Mouse (Mus musculus): ENCODE results near the gene Mybphl.

Mybphl gene

GRCm38 (mm10) chr3:108378875-108379663 is 14.4 kb downstream of the Mybphl start:
- H3K36me3 ChIP-seq (ENCODE audit: insufficient read depth, low read length) = no peaks in the 10 kb centered on the region
- no peaks in the 10 kb centered on the region for H3K9me3 ChIP-seq (ENCODE audit: low read length)
- H3K27me3 ChIP-seq (ENCODE audit: insufficient read depth, low read length) = peaks cover 5% of the 10 kb centered on the region; the same call in 1 of the 2 replicates
- no peak overlapping the region for H3K4me3 ChIP-seq (replicated peaks; ENCODE audit: low read length)
- H3K4me1 ChIP-seq (replicated peaks; ENCODE audit: low read depth, low read length) = peaks cover 21% of the 10 kb centered on the region
- no peak for TF ChIP-seq NANOG (IDR thresholded peaks at IDR 0.05; ENCODE audit: borderline replicate concordance, low read length)
- no peak for TF ChIP-seq CTCF (conservative IDR thresholded peaks at IDR 0.05; ENCODE audit: low read length)
- TF ChIP-seq POU5F1 (IDR thresholded peaks at IDR 0.05; ENCODE audit: borderline replicate concordance, low read length) = no peak

GRCm38 (mm10) chr3:108380695-108381094 is 16.0 kb downstream of the Mybphl start:
- H3K27me3 ChIP-seq (ENCODE audit: insufficient read depth, low read length) = no peaks in the 10 kb centered on the region
- H3K4me1 ChIP-seq (replicated peaks; ENCODE audit: low read depth, low read length) = peaks cover 33% of the 10 kb centered on the region
- H3K4me3 ChIP-seq (replicated peaks; ENCODE audit: low read length) = no peak overlapping the region
- H3K36me3 ChIP-seq (ENCODE audit: insufficient read depth, low read length) = peaks cover 12% of the 10 kb centered on the region
- no peak for TF ChIP-seq POU5F1 (IDR thresholded peaks at IDR 0.05; ENCODE audit: borderline replicate concordance, low read length)
- no peak for TF ChIP-seq NANOG (IDR thresholded peaks at IDR 0.05; ENCODE audit: borderline replicate concordance, low read length)
- TF ChIP-seq CTCF (conservative IDR thresholded peaks at IDR 0.05; ENCODE audit: low read length) = no peak
- H3K9me3 ChIP-seq (ENCODE audit: low read length) = no peaks in the 10 kb centered on the region

- peaks cover 27% of the 10 kb centered on the region for H3K36me3 ChIP-seq (ENCODE audit: insufficient read depth, low read length)
- TF ChIP-seq POU5F1 (IDR thresholded peaks at IDR 0.05; ENCODE audit: borderline replicate concordance, low read length) = no peak
- no peak for TF ChIP-seq NANOG (IDR thresholded peaks at IDR 0.05; ENCODE audit: borderline replicate concordance, low read length)
- H3K4me1 ChIP-seq (replicated peaks; ENCODE audit: low read depth, low read length) = peaks cover 46% of the 10 kb centered on the region
- no peaks in the 10 kb centered on the region for H3K9me3 ChIP-seq (ENCODE audit: low read length)
- 0 out of 2 replicates have a peak overlapping the region, but pooled peaks have one; percentile 93 for H3K4me3 ChIP-seq (replicated peaks; ENCODE audit: low read length)
- no peaks in the 10 kb centered on the region for H3K27me3 ChIP-seq (ENCODE audit: insufficient read depth, low read length)
These were observed 17.5 kb downstream of the Mybphl start for GRCm38 (mm10) chr3:108381945-108382875.

GRCm38 (mm10) chr3:108383485-108384354 is 19.0 kb downstream of the Mybphl start, which contains the start of gene Psrc1:
Gene Psrc1 (plus strand): TSS chr3:108383839.
- TF ChIP-seq POU5F1 (IDR thresholded peaks at IDR 0.05; ENCODE audit: borderline replicate concordance, low read length) (no peak), NANOG (IDR thresholded peaks at IDR 0.05; ENCODE audit: borderline replicate concordance, low read length) (no peak), CTCF (conservative IDR thresholded peaks at IDR 0.05; ENCODE audit: low read length) (no peak)
- peaks cover 42% of the 10 kb centered on the region for H3K36me3 ChIP-seq (ENCODE audit: insufficient read depth, low read length)
- peaks cover 60% of the 10 kb centered on the region for H3K4me1 ChIP-seq (replicated peaks; ENCODE audit: low read depth, low read length)
- no peaks in the 10 kb centered on the region for H3K9me3 ChIP-seq (ENCODE audit: low read length)
- H3K27me3 ChIP-seq (ENCODE audit: insufficient read depth, low read length) = no peaks in the 10 kb centered on the region
- H3K4me3 ChIP-seq (replicated peaks; ENCODE audit: low read length) = peak within 1 kb of the TSS; percentile 93

DNA sequence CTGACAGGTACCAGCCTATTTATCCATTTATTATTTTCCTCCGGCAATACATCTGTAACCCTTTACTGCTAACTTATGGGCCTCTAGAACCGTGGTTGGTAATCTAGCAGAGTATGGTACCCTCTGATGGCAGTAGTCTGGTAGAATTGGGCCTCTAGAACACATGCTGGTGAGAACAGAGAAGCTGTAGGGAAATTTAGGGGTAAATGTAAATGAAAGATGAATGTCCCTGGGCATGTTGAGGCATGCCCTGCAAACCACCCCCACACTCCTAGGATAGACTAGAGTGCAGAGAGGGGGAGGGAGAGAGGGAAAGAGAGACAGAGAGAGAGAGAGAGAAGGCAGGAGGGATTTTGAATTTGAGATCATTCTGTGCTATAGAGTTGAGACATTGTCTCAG is 19.7 kb downstream of the Mybphl start:
- H3K9me3 ChIP-seq (ENCODE audit: low read length) = no peaks in the 10 kb centered on the region
- peak overlapping the region; percentile 93 for H3K4me3 ChIP-seq (replicated peaks; ENCODE audit: low read length)
- peaks cover 44% of the 10 kb centered on the region for H3K36me3 ChIP-seq (ENCODE audit: insufficient read depth, low read length)
- peaks cover 66% of the 10 kb centered on the region for H3K4me1 ChIP-seq (replicated peaks; ENCODE audit: low read depth, low read length)
- H3K27me3 ChIP-seq (ENCODE audit: insufficient read depth, low read length) = no peaks in the 10 kb centered on the region
- TF ChIP-seq CTCF (conservative IDR thresholded peaks at IDR 0.05; ENCODE audit: low read length) (no peak), NANOG (IDR thresholded peaks at IDR 0.05; ENCODE audit: borderline replicate concordance, low read length) (no peak), POU5F1 (IDR thresholded peaks at IDR 0.05; ENCODE audit: borderline replicate concordance, low read length) (no peak)

- peaks cover 44% of the 10 kb centered on the region for H3K36me3 ChIP-seq (ENCODE audit: insufficient read depth, low read length)
- H3K27me3 ChIP-seq (ENCODE audit: insufficient read depth, low read length) = no peaks in the 10 kb centered on the region
- H3K4me1 ChIP-seq (replicated peaks; ENCODE audit: low read depth, low read length) = peaks cover 70% of the 10 kb centered on the region
- TF ChIP-seq CTCF (conservative IDR thresholded peaks at IDR 0.05; ENCODE audit: low read length) = no peak
- TF ChIP-seq NANOG (IDR thresholded peaks at IDR 0.05; ENCODE audit: borderline replicate concordance, low read length) = no peak
- TF ChIP-seq POU5F1 (IDR thresholded peaks at IDR 0.05; ENCODE audit: borderline replicate concordance, low read length) = no peak
- peak overlapping the region; percentile 93 for H3K4me3 ChIP-seq (replicated peaks; ENCODE audit: low read length)
- H3K9me3 ChIP-seq (ENCODE audit: low read length) = no peaks in the 10 kb centered on the region
These were observed 21.5 kb downstream of the Mybphl start for GRCm38 (mm10) chr3:108386186-108386585.

DNA sequence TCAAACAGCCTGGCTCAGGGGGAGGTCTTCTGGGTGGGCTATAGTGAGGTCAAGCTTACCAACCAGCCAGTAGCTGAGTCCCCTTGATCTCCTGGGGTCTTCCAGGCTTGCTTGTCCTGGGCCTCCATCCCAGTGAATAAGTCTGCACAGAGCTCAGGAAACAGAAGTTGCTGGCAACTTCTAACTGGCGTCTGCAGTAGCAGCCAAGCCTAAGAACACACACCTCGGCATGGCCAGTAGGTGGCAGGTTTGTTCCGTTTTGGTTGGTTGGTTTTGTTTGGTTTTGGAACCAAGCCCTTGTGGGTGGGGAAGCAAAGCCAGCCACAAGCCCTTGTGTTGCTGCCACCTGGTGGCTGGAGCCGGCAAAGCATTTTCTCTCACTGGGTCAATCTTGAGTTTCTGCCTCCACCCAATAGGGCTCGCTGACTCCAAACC is 24.4 kb downstream of the Mybphl start:
- Histone ChIP-seq H3K4me3 (replicated peaks; ENCODE audit: low read length) (no peak overlapping the region), H3K9me3 (ENCODE audit: low read length) (no peaks in the 10 kb centered on the region), H3K4me1 (replicated peaks; ENCODE audit: low read depth, low read length) (peaks cover 73% of the 10 kb centered on the region), H3K27me3 (ENCODE audit: insufficient read depth, low read length) (peaks cover 26% of the 10 kb centered on the region), H3K36me3 (ENCODE audit: insufficient read depth, low read length) (peaks cover 44% of the 10 kb centered on the region)
- peak; percentile 96 for TF ChIP-seq CTCF (conservative IDR thresholded peaks at IDR 0.05; ENCODE audit: low read length)
- no peak for TF ChIP-seq NANOG (IDR thresholded peaks at IDR 0.05; ENCODE audit: borderline replicate concordance, low read length)
- TF ChIP-seq POU5F1 (IDR thresholded peaks at IDR 0.05; ENCODE audit: borderline replicate concordance, low read length) = no peak
